Mouse (Mus musculus): Measurements from ENCODE around the gene Myo1g.

DNA sequence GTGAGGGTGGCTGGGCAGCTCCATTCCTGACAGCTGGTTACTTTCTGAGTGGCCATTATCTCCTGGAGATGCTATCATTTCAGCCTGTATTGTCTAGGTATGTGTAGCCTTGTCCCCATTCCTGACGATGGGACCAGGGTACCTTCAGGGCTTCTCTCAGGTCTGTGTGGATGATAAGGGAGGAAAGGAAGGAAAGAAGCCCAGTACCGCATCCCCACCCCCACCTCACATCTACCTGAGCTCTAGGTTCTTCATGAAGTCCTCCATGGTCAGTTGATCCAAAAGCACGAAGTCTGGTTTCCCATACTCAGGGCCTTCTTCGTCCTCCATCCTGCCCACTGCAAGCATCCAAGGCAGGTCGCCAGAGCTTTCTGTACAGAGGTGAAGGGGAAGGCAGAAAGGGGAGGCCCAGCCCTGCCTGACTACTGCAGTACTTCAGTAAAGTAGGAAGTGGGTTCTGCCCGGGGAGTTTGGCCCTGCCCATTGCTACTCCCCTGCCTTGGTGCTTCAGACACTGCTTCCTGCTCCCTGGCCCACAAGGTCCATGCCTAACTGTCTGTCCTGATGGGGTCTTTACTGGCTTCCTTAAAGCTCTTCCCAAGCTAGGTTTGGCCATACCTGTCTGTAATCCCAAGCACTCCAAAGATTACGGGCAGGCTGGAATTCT is at the start of gene Myo1g:
- TF ChIP-seq CTCF (IDR thresholded peaks at IDR 0.05; ENCODE audit: extremely low read depth, insufficient read depth, insufficient read length, insufficient replicate concordance) = no peak
- peak; percentile 66 for TF ChIP-seq POLR2A (IDR thresholded peaks at IDR 0.05; ENCODE audit: low read depth, low read length)
